Mouse (Mus musculus) frontal cortex, postnatal 36 days (tissue): Measurements from ENCODE around the gene C330007P06Rik.
A peak's percentile ranks its signal among the peaks of the same experiment; 100 is the strongest.
"Not testable (repeated sequence)": the region's sequence is repeated elsewhere in the genome, so short reads cannot be mapped to it uniquely, and the experiment has no call there.

Experiments used
- DNase-seq, 2 experiments: peaks; one replicate each; pipeline ENCODE4 v3.0.0; 2022; ENCODE audit warnings: low spot score in 2 of 2

C330007P06Rik gene

DNA sequence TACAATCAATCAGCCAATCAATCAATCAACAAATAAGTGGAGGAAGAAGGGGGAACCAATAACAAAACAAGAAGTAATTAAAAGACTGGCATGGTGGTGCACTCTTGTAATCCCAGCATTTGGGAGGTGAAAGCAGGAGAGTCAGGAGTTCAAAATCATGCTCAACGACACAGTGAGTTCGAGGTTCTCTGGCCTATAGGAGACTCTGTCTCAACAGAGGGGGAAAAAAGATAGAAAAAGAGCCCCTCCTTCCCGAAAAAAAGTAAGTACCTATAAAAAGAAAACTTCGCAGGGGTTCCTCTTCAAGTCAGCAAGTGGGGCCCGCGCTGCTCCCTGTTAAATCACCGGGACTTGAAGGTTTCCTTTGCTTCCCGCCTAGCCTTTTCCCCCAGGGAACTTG is at the start of gene C330007P06Rik, which contains the start of gene Ube2a:
C330007P06Rik (minus strand) TSS at position 347 of the 400 bp plus-strand sequence.
Ube2a (plus strand) TSS at position 136 of the 400 bp plus-strand sequence.
- DNase-seq, result no peak

DNA sequence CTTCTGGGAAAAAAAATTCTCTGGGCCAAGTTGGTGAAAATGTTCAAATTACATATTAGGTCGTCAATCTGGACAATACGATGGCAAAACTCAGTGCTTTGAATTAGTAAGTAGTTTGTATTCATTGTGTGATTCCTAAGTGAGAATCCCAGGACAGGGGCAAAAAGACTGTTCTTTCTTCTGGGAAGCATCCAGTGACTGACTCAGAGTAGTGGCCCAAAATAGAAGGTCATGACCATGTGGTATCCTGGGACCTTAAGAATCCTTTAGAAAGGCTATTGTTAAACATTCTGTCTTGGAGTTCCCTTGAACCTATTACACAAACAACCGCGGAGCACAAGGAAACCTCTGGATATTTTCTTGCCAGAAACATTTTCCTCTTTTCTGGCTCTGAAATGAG is 47.4 kb upstream of the C330007P06Rik start:
- no peak for DNase-seq

DNA sequence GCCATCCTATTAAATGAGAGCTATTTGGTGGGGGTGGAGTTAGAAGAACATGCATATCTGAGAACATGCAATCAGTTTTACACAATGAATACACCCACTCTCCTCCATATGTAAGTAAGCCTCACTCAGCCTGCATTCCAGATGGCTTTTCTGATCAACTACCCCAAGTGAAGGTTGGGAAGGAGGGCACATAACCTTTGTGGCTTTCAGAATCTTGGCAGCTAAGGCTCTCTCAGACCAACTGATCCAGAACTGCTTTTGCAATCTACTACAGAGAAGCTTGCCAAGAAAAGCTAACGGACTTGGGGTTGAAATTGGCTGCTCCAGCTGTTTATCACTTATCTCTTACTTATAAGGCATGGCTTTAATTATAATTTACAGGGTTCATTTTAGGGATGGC is 43.8 kb upstream of the C330007P06Rik start:
- DNase-seq, result no peak

DNA sequence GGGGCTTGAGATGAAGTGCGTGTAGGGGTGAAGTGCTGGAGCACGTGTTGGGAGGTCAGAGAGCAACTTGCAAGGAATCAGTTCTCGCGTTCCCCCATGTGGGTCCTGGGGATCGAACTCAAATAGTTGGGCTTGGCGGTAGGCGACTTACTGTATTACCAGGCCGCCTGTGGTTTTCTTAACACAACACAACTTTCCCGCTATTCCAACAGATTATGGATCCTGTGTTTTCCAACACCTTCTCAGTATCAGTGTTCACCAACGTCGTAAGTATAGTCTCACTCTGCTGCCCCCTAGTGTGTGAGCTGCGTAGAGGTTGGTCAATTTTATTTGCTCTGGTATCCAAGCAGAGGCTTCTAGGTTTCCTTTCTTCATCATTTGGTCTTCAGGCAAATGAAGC is 37.4 kb upstream of the C330007P06Rik start:
- DNase-seq, result peak; percentile 26 to 28

DNA sequence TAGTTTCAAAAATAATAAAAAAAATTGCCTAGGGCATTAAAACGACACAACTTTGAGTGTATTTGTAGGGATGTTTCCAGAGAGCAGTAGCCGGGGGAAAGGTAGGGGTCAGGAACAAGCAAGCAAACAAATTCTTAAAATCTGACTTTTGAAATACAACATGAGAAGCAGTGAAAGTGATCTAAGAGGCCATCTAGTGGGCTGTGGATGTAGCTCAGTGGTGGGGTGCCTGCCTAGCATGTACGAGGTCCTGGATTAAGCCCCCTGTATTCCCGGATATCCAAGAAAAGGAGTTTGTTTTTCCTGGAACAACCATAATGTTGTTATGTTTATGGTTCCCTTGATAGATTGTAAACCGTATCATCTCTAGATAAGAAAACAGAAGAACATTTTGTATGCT is 32.6 kb upstream of the C330007P06Rik start:
- DNase-seq, result no peak

DNA sequence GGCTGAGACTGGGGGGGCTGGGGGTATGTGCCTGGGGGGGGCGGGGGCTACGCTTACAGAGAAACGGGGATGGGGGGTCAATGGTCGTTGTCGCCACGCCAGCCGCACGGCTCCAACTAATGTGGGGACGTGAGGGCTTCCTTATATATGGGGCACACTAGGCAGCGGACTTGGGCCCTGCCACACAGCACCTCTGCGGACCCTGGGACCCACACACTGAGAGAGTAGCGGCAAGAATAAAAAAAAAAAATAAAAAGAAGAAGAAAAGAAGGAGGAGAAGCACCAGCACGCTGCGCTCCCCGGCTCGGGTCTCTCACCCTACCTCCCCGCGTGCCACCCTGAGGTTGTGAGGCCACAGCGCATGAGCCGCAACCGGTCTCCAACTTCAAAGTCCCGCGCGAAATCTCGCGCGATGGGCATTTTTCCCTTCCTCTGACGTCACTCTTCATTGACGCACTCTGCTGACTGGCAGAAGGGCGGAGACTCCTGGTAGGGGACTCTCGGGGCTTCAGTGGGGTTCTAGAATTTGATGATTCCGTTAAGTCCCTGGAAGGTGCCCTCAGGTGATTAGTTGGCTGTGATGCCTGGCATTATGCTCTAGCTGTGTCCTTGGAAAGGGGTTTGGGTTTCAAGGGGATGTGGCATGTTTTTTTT is 29.3 kb upstream of the C330007P06Rik start:
- peak; percentile 89 to 95 for DNase-seq

DNA sequence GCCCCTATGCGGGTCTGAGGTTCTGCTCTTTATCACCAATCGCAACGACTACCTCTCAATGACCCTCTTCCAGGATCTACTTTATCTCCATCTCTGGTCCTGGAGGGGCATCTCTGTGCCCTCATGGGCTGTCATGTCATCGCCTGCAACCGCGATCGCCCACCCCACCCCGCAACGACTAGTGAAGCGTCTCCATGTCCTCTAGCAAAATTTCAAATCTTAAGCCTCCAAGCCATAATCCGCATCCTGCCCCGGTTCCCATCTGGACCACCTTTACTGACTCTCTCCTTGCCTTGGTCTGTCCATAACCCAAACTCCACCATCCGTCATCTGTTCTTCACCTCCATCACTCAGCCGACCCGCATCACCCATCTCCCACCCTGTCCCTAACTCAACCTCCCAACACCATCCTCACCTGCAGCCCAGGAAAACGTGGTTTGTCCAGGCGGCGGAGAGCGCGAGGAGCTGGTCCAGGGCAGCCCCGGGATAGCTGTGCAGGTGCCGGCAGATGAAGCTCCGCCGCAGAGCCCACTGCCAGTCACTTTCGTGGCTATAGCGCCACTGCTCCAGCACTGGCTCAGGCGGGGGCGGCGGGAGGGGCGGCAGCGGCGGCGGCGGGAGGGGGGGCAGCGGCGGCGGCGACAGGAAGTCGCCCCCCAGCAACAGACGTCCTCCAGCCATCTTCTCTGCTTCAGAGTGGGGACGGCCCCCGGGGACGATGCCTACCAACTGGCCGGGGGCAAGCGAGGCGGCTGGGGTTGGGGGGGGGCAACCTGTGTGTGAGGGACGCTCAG is 28.6 kb upstream of the C330007P06Rik start, which contains the start of gene Nkrf:
Nkrf (minus strand) TSS at position 579 of the 794 bp plus-strand sequence.
- DNase-seq, result peak; percentile 22 to 34

DNA sequence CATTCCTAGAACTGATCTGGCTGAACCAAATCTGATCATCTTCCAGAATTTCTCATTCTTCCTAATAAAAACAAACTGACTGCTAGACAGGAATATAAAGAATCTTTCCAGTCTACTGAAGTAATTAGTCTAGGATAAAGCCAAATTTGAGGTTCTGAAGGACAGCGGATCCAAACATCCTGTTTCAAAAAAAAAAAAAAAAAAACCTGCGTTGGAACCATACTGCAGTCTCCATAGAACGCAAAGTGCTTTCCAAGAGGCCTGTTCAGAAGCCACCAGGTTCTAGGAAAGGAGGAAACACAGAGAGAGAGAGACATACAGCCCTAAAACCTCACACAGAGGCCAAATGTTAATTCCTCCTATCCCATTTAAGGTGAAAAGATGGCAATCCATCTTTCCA is 27.7 kb upstream of the C330007P06Rik start:
- no peak for DNase-seq

DNA sequence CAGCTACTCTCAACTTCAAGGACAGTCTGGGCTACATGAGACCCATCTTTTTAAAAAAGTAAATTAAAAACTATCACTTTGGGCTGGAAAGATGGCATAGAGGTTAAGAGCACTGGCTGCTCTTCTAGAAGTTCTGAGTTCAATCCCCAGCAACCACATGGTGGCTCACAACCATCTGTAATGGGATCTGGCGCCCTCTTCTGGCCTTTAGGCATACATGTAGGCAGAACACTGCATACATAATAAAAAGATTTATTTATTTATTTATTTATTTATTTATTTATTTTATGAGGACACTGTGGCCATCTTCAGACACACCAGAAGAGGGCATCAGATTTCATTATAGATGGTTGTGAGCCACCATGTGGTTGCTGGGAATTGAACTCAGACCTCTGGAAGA is 25.0 kb upstream of the C330007P06Rik start:
- not testable (repeated sequence) for DNase-seq

DNA sequence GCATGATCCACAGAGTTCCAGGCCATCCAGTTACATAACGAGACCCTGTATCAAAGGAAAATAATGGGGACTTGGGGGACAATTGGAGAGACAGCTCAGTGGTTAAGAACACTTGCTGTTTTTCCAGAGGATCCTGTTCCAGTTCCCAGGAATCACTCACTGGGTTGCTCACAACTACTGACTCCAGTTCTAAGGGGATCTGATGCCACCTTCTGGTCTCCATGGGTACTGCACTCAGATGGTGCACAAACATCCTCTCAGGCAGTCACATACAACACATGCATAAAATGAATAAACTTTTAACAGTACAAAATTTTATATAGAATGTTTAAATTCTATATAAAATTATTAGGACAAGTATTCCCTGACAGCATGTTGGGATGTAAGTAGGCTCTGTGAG is 10.8 kb upstream of the C330007P06Rik start:
- DNase-seq, result no peak

DNA sequence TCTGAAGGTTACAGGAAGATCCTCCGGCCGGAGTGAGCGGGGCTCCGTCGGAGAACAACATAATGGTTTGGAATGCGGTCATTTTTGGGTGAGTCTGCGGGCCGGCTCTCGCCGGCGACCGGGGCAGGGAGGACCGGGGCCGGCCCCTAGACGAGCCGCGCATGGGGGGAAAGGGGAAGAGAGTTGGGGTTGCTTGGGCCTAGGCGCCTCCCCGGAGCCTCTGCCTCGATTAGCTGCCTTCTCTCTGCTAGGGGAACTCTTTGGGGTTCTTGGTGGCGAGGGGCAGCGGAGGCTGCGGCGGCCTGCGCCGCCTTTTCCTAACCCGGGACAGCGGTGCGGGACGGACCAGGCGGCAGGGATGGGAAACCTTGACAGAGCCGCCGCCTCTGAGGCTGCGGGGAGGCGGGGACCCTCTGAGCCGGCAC is 805 bp upstream of the C330007P06Rik start:
- peak; percentile 3 to 9 for DNase-seq

DNA sequence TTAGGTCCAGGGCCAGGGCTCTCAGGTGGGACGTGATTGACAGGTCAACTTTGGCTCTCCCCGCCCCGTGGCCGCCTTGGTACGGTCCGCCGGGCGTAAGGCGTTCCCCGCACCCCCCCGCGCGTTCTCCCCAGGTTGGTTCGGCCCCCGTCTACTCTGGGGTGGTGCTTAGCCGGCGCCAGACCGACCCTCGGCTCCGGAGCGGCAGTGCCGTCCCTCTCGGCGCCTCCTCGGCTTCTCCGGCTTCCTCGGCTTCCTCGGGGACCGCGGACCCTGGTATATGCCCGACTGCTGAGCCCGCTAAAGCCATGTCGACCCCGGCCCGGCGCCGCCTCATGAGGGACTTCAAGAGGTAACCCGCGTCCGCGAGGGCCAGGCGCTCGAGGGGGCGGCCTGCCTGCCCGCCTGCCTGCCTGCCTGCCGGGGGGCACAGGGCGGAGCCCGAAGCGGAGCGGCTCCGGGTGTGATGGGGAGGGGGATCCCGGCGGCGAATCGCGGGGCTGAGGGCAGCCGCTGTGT is 326 bp upstream of the C330007P06Rik start:
- peak; percentile 75 to 78 for DNase-seq

DNA sequence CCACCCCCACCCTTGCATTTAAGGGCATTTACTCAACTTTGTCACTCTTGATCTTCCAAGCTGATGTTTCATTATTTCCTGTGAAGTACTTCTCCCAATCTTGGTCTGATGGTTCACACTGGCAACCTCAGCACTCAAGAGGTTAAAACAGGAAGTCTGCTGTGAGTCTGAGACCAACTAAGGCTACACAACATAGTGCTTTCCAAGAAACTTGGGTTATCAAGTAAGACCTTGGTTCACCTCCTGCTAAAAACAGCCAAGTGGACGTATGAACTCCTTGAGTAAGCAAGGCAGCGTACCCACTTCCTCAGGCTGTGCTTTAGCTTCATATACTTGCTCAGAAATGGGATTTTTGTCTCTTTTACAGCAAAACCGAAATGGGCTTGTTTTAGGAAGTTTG is 3.5 kb downstream of the C330007P06Rik start:
- DNase-seq, result no peak

DNA sequence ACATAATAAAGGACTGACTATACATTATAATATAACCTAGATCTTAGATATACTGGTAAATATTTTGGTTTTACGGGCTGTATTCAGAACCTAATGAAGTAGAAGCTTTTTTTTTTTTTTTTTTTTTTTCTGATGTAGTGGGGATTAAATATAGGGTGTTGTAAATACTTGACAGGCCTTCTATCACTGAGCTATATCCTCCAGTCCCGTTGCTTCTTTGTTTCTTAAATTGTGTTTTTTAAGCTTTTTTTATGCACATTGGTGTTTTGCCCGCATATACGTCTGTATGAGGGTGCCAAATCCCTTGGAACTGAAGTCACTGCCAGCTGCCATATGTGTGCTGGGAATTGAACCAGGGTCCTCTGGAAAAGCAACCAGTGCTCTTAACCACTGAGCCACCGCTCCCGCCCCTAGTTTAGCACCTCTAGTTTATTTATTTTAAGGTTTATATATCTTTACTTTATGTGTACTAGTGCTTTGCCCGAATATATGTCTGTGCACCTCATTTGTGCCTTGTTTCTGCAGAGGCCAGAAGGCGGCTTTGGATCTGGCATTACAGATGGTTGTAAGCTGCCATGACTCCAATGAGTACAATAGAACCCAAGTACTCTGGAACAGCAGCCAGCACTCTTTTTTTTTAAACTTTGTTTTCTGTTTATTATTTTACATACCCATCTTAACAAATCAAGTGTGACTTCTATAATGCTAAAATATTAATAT is 9.1 kb downstream of the C330007P06Rik start:
- no peak for DNase-seq

DNA sequence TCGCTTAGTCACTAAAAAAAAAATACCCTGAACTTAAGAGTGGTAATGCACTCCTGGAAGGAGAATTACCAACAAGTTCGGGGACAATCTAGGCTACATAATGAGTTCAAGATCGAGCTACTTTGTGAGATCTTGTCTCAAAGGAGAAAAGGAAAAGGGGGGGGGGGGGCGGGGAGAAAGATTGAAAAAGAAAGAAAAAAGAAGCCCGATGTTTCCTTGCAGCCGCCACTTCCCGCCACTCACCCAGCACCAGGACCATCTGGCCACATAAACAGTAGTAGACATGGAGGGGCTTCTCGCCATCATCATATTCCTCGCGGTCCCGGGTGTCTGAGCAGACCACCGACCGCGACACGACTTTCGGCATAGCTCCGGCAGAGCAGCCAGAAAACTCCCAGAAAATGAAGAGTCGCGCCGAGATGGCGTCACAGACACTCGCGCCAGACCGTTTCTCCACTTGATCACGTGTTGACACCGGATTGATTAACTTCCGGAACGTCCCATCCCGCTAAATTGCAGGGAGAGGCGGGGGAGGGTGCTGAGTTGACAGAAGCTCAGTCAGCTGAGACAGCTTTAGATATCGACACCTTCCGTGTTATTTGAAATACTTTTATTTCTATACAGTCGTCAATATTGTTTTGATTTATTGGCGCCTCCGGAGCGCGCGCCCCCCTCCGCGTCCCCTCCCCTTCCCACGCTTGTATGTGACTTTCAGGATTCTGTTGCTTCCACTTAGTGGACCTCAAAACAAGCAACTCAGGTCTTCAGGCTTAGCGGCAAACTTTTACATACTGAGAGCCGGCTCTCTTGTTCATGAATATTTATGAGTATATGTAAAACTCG is 9.9 kb downstream of the C330007P06Rik start:
- DNase-seq, result peak; percentile 70 to 90

DNA sequence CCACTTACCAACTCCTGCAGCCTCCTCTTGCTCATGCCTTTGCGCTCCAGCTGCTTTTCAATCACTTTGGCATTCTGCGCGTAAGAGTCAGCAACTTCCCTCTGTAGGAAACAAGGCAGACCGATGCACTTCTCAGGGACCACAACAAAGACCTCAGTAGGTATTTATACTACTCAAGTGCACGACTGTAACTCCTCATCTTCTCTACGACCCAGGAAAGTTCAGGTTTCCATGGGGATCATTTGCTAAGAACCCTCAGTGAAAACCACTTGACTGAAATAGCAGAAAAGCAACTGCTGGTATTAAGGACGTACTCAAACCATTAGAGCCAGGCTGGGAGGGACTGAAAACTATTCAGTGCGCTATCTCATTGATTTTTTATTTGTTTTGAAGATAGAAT is 21.3 kb downstream of the C330007P06Rik start:
- no peak for DNase-seq

DNA sequence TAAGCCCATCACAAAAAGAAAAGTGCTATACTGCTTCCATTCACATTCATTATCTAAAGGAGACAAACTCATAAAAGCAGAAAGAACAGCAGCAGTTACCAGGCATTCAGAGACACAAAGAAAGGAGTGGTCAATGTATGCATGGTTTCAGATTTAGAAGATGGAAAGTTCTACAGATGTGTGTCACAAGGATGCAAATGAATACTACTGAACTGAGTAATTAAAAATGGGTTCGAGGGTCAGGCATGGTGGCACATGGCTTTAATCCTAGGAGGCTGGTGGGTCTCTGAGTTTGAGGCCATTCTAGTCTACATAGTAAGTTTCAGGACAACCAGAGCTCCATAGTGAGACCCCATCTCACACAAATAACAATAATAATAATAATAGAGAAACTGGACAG is 26.8 kb downstream of the C330007P06Rik start:
- no peak for DNase-seq

DNA sequence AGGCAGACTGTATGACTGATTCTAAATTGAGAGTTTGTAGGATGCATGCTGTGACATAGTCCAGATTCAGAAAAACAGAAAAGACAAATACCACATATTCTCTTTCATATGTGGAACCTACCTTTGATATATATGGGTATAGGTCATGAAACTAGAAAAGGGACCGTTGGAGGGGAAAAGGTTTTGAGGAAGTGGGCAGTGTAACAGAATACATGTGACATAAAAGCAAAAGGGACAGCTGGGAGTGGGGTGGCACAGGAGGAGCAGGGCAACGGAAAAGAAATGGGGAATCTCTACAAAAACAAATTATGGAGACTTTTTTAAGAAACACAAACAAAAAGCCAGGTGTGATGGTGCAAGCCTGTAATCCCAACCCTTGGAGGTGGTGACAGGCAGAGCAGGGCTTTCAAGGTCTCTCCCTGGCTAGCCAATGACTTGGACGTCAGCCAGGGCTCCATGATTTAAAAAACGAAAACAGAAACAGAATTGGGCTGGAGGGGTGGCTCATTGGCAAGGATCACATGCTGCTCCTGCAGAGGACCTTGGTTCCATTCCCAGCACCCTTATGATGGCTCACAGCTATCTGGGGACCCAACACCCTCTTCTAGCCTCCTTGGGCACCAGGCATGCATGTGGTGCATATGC is 30.4 kb downstream of the C330007P06Rik start:
- no peak for DNase-seq

DNA sequence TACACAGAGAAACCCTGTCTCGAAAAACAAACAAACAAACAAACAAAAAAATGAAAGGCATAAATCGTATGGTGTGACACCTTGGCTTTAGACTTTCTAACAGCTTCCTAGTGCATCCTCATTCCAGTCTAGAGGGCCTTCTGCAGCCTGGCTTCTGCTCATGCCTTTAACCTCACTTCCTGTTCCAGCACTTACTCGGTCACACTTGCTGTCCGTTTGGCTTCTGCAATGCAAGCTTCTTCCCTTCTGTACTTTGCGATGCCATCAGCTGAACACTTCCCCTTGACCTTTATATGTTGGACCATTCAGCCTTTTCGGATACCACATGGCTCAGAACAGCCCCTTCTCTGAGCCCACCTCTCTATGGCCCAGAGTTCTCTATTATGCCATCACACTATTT is 32.2 kb downstream of the C330007P06Rik start:
- DNase-seq, result no peak

DNA sequence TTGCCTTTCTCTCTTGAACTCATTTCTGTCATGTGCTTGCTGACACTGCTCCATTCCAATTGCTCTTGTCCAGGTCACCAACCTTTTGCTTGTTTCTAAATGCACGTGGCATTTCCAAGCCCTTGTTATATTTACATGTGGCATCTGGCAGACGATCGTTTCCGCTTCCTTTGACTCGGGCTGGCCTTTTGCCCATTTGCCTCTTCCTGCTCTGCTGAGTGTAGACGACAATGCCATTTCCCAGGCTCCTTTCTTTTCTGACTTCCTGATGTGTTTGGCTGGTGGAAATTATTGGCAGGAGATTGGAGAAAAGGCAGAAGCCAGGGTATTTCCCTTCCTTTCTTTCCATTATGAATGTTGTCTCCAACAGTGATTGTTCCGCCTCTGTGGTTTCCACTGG is 34.5 kb downstream of the C330007P06Rik start:
- no peak for DNase-seq
